Mouse (Mus musculus) MN1 (cell line): ENCODE measurements around the gene Olfr1280.
"Not testable (repeated sequence)": the region's sequence is repeated elsewhere in the genome, so short reads cannot be mapped to it uniquely, and the experiment has no call there.

Experiments
- DNase-seq: peaks from one replicate; pipeline ENCODE4 v3.0.0-alpha.2; 2016; ENCODE audit warnings: low spot score

Gene Olfr1280

DNA sequence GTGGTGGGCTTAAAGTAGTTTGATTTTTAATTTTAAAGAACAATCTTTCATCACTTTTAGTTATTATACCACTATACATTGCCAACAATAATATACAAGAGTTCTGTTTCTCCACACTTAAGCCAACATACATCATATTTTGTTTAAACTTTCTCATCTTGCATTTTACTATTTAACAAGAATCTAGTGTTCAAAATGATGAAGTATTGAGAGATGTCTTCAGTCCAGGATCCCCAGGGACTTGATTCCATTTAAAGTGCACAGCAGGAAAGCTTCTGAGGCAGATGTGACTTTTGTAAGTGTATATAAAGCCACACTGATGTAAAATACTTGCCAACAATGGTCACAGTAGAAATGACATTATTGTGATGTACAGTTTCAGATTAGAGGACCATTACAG, at the start of gene Olfr1280:
Gene Olfr1280 (plus strand): TSS at position 301 of the 400 bp plus-strand sequence.
- DNase-seq = no peak

GRCm38 (mm10) chr2:111274006-111274405, 39.8 kb upstream of the Olfr1280 start, which contains the start of gene Olfr1277:
Olfr1277 (minus strand) TSS chr2:111274106.
- DNase-seq = no peak

DNA sequence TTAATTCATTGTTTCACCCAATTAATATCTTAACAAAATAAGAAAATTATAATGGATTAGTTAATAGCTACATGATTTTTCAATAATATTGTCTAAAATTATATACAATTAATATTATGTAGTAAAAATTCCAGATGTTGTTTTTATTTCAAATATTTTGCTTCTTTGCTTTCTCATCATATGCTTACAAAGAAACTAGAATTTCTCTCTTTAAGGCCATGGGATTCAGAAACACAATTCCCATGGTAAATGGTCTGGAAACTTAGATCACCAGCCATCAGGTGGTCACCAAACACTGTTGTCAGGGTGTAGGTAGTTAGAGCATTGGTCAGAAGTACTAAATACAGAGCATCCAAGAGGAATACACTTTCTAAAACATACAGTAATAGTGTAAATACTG, 24.0 kb upstream of the Olfr1280 start, which contains the start of gene Olfr1278:
Gene Olfr1278 (plus strand): TSS at position 301 of the 400 bp plus-strand sequence.
- no peak for DNase-seq

GRCm38 (mm10) chr2:111298541-111298940, 15.3 kb upstream of the Olfr1280 start:
- no peak for DNase-seq

GRCm38 (mm10) chr2:111300374-111300773, 13.4 kb upstream of the Olfr1280 start, which contains the start of gene Olfr1279:
Olfr1279 (plus strand) TSS chr2:111300635.
- DNase-seq = no peak

- no peak for DNase-seq
Measured at GRCm38 (mm10) chr2:111326220-111326619, 12.4 kb downstream of the Olfr1280 start, which contains the start of gene Olfr1281. Olfr1281 (plus strand) TSS chr2:111326520.

DNA sequence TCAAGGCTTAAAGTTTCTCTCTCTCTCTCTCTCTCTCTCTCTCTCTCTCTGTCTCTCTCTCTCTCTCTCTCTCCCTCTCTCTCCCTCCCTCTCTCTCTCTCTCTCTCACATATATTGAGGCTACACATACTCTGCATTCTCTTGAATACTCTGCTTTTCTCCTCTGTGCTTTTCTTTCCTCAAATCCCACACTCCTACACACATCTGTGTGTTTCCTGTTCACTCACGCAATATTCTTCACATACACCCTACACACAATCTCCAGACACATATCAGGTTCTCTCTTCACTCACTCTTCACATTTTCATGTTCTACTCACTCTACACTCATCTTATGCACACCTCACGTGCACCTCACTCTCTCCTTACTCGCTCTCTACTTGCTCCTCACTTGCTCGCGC, 19.9 kb downstream of the Olfr1280 start:
- not testable (repeated sequence) for DNase-seq

DNA sequence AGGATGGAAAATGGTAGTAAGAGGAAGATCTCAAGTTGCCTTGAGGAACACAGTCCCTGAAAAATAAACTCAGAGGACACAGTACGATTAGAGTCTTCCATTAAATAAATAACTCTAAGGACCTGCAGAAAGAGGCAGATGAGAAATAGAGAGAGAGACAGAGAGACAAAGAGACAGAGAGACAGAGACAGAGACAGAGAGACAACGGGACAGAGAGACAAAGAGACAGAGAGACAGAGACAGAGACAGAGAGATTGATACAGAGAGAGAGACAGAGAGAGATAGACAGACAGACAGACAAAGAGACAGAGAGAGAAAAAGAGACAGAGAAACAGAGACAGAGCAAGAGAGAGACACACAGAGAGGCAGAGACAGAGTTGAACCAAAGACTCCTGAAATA, 22.2 kb downstream of the Olfr1280 start, which contains the start of gene Olfr1282:
Gene Olfr1282 (minus strand): TSS at position 101 of the 400 bp plus-strand sequence.
- DNase-seq = no peak

GRCm38 (mm10) chr2:111366490-111366889, 52.7 kb downstream of the Olfr1280 start, which contains the start of gene Olfr1283:
Olfr1283 (plus strand) TSS chr2:111366790.
- DNase-seq = no peak

GRCm38 (mm10) chr2:111375222-111375621, 61.4 kb downstream of the Olfr1280 start, which contains the start of gene Olfr1284:
Olfr1284 (plus strand) TSS chr2:111375522.
- no peak for DNase-seq
